Mouse (Mus musculus) lung, embryonic 16.5 days (tissue): Measurements from ENCODE around the gene Phgr1. TPM values are rescaled to one million over a fixed set of nuclear protein-coding genes. Genes with fewer than 3 reads are reported as not detected.

ENCODE experiments used
- ATAC-seq: fragments of 200-750 bp; cut with Nextera tagmentation; 2 replicates; pipeline ENCODE4 v1.8.0; 2017; ENCODE audit warnings: low read depth, mild to moderate bottlenecking, moderate library complexity
- H3K27ac ChIP-seq: fragments of 300-500 bp; sonication (generic); 2 replicates; pipeline ENCODE4 v1.5.1; 2014; ENCODE audit warnings: mild to moderate bottlenecking, control low read depth, low read length
- H3K27me3 ChIP-seq: fragments of 300-500 bp; sonication (generic); 2 replicates; pipeline ENCODE4 v1.6.1; 2014; ENCODE audit warnings: low read depth, low read length, mixed read lengths; ENCODE audit not compliant: control insufficient read depth, insufficient read depth
- H3K36me3 ChIP-seq: fragments of 300-500 bp; sonication (generic); 2 replicates; pipeline ENCODE4 v1.6.1; 2014; ENCODE audit warnings: low read length; ENCODE audit not compliant: control insufficient read depth, insufficient read depth
- H3K4me1 ChIP-seq: fragments of 300-500 bp; sonication (generic); replicated peaks from 2 replicates; pipeline ENCODE4 v1.6.1; 2014; ENCODE audit warnings: low read length, mixed read lengths; ENCODE audit not compliant: control insufficient read depth, insufficient read depth
- H3K4me2 ChIP-seq: fragments of 300-500 bp; sonication (generic); 2 replicates; pipeline ENCODE4 v1.6.1; 2014; ENCODE audit warnings: low read depth, low read length, control low read depth
- H3K4me3 ChIP-seq: fragments of 300-500 bp; sonication (generic); 2 replicates; pipeline ENCODE4 v1.5.1; 2014; ENCODE audit warnings: mild to moderate bottlenecking, low read length, control low read depth
- H3K9ac ChIP-seq: fragments of 300-500 bp; sonication (generic); 2 replicates; pipeline ENCODE4 v1.6.1; 2014; ENCODE audit warnings: low read length, control low read depth
- H3K9me3 ChIP-seq: fragments of 300-500 bp; sonication (generic); 2 replicates; pipeline ENCODE4 v1.6.1; 2016; ENCODE audit warnings: low read length; ENCODE audit not compliant: control insufficient read depth
- WGBS: fragments of 180-500 bp; shearing (Covaris S2); extraction: QIAGEN DNeasy Blood & Tissue Kit; methylation state at CpG from one replicate; pipeline ENCODE4 v1.1.7; 2014; 5-methylcytosine and 5-hydroxymethylcytosine counted together
- polyA plus RNA-seq: library from polyadenylated mRNA; unstranded; fragments of >200 nt; fragmentation: Nextera tagmentation; extraction: Ambion mirVana; gene quantifications from 2 replicates; pipeline ENCODE4 v1.2.1, GENCODE M21; 2015

Phgr1 gene
- polyA plus RNA-seq, 1 experiment from 2014 or later: 0.31 TPM

GRCm38 (mm10) chr2:118760311-118761025, 12.1 kb upstream of the Phgr1 start:
- Histone ChIP-seq H3K9me3 (no peaks in the 10 kb centered on the region), H3K9ac (no peak overlapping the region; the same call in 1 of the 2 replicates), H3K4me2 (no peak overlapping the region), H3K4me1 (peaks cover 37% of the 10 kb centered on the region), H3K4me3 (no peak overlapping the region), H3K27me3 (no peaks in the 10 kb centered on the region), H3K27ac (no peak overlapping the region), H3K36me3 (no peaks in the 10 kb centered on the region)
- WGBS: 76% methylated on average over 11 of the region's 11 CpGs
- ATAC-seq: no peak

GRCm38 (mm10) chr2:118761358-118761757, 11.2 kb upstream of the Phgr1 start:
- no peak overlapping the region; the same call in 1 of the 2 replicates for H3K4me3 ChIP-seq
- H3K27me3 ChIP-seq: no peaks in the 10 kb centered on the region
- no peak for ATAC-seq
- H3K4me2 ChIP-seq: peak overlapping the region; percentile 61
- H3K4me1 ChIP-seq: peaks cover 37% of the 10 kb centered on the region
- peak overlapping the region; percentile 68 for H3K9ac ChIP-seq
- no peaks in the 10 kb centered on the region for H3K36me3 ChIP-seq
- H3K27ac ChIP-seq: peak overlapping the region; percentile 98
- WGBS: 78% methylated on average over 12 of the region's 12 CpGs
- H3K9me3 ChIP-seq: no peaks in the 10 kb centered on the region

- Histone ChIP-seq H3K36me3 (no peaks in the 10 kb centered on the region), H3K27me3 (no peaks in the 10 kb centered on the region), H3K9ac (peak within 1 kb of the TSS; percentile 68), H3K4me3 (peak within 1 kb of the TSS; percentile 38), H3K9me3 (no peaks in the 10 kb centered on the region), H3K27ac (peak within 1 kb of the TSS; percentile 98), H3K4me2 (peak within 1 kb of the TSS; percentile 61), H3K4me1 (peaks cover 37% of the 10 kb centered on the region)
- WGBS: 5% methylated on average over 29 of the region's 29 CpGs
- peak; percentile 92 for ATAC-seq
Measured at GRCm38 (mm10) chr2:118761906-118762783, 10.4 kb upstream of the Phgr1 start, which contains the start of gene Ccdc9b. Gene Ccdc9b, minus strand, starts transcription at chr2:118762661.

- peak overlapping the region; percentile 19 for H3K4me3 ChIP-seq
Measured at GRCm38 (mm10) chr2:118762784-118763148, 9.8 kb upstream of the Phgr1 start.

GRCm38 (mm10) chr2:118763469-118763868, 9.1 kb upstream of the Phgr1 start:
- 0 out of 2 replicates have a peak, but pooled peaks have one; percentile 2 for ATAC-seq
- Histone ChIP-seq H3K4me3 (no peak overlapping the region), H3K4me1 (peaks cover 37% of the 10 kb centered on the region), H3K27ac (peak overlapping the region; percentile 98), H3K27me3 (no peaks in the 10 kb centered on the region), H3K9me3 (no peaks in the 10 kb centered on the region), H3K36me3 (no peaks in the 10 kb centered on the region), H3K9ac (peak overlapping the region; percentile 21), H3K4me2 (no peak overlapping the region)
- 53% methylated on average over 7 of the region's 7 CpGs for WGBS

More at GRCm38 (mm10) chr2:118762784-118763148, 9.8 kb upstream of the Phgr1 start:
- Histone ChIP-seq H3K4me2 (peak overlapping the region; percentile 61), H3K4me1 (peaks cover 37% of the 10 kb centered on the region), H3K9me3 (no peaks in the 10 kb centered on the region), H3K27ac (peak overlapping the region; percentile 98), H3K9ac (peak overlapping the region; percentile 68), H3K27me3 (no peaks in the 10 kb centered on the region), H3K36me3 (no peaks in the 10 kb centered on the region)
- peak; percentile 19; the same call in 1 of the 2 replicates for ATAC-seq
- 7% methylated on average over 10 of the region's 10 CpGs for WGBS

- no peaks in the 10 kb centered on the region for H3K9me3 ChIP-seq
- H3K36me3 ChIP-seq: no peaks in the 10 kb centered on the region
- H3K4me3 ChIP-seq: no peak overlapping the region
- no peaks in the 10 kb centered on the region for H3K27me3 ChIP-seq
- WGBS: 17% methylated on average over 11 of the region's 11 CpGs
- ATAC-seq: no peak
- peak overlapping the region; percentile 63 for H3K27ac ChIP-seq
- H3K4me1 ChIP-seq: peaks cover 37% of the 10 kb centered on the region
- H3K9ac ChIP-seq: peak overlapping the region; percentile 11; the same call in 1 of the 2 replicates
- H3K4me2 ChIP-seq: no peak overlapping the region
Measured at GRCm38 (mm10) chr2:118764094-118764831, 8.3 kb upstream of the Phgr1 start.

- WGBS: 85% methylated on average over 5 of the region's 5 CpGs
- H3K4me1 ChIP-seq: peaks cover 35% of the 10 kb centered on the region
Measured at GRCm38 (mm10) chr2:118764875-118765274, 7.7 kb upstream of the Phgr1 start.

GRCm38 (mm10) chr2:118766041-118767033, 6.2 kb upstream of the Phgr1 start:
- 60% methylated on average over 10 of the region's 10 CpGs for WGBS
- Histone ChIP-seq H3K36me3 (no peaks in the 10 kb centered on the region), H3K4me1 (peaks cover 26% of the 10 kb centered on the region), H3K27ac (no peak overlapping the region), H3K9me3 (peaks cover 3% of the 10 kb centered on the region; the same call in 1 of the 2 replicates), H3K4me2 (no peak overlapping the region), H3K9ac (no peak overlapping the region), H3K27me3 (no peaks in the 10 kb centered on the region), H3K4me3 (no peak overlapping the region)
- ATAC-seq: no peak

More at GRCm38 (mm10) chr2:118764875-118765274, 7.7 kb upstream of the Phgr1 start:
- no peak overlapping the region for H3K4me2 ChIP-seq
- H3K36me3 ChIP-seq: no peaks in the 10 kb centered on the region
- no peaks in the 10 kb centered on the region for H3K27me3 ChIP-seq
- peaks cover 3% of the 10 kb centered on the region; the same call in 1 of the 2 replicates for H3K9me3 ChIP-seq
- no peak for ATAC-seq
- H3K9ac ChIP-seq: no peak overlapping the region
- H3K4me3 ChIP-seq: no peak overlapping the region
- no peak overlapping the region for H3K27ac ChIP-seq
